Mouse (Mus musculus): Measurements from ENCODE around the gene St8sia1. TPM values are rescaled to one million over a fixed set of nuclear protein-coding genes. Genes with fewer than 3 reads are reported as not detected.

The St8sia1 gene
- total RNA-seq, 2 experiments from 2014 or later, result 0.11 to 0.23 TPM

DNA sequence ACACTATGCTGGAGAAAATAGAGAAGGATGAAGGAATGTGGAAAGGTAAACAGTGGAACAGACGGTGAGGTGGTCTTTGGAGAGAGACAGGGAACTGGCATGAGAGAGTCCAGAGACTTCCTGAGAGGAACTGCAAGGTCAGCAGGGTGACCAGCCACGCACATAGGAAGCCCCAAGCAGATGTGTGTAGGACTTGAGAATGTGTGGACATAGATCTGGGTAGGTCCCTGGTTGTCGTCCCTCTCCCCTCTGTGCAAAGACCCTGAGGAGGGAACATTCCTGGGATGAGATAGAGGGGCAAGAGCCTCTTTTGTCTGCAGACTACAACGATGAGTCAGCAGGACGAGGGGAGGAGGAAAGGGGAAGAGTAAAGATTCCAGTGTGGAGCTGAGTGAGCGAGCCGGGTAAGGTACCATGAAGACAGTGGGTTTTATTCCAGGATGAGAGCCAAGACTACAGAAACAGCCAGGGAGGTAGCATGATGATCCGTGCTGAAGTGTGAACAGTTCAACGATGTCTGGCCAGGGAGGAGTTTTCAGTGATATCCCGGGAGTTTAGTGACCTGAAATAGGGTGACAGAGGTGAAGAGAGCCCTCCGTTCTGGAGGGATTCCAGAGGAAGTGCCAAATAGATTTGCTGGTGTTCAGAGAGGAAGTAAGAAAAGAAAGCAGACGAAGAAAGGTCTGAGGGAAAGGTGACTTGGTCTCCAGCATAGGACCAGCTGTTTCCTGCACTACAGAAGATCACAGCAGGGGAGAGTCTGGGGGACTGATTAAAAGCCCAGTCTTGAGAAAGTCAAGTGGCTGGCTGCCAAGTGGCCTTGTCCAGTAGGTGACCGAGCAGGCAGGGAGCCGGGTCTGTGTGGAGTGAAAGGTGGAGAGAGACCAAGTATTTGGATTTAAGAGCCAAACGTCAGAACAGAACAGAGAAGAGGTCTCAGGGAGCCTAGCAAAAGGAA, 85.2 kb downstream of the St8sia1 start:
- intact Hi-C loops (cut with DNase I), result no loop called here
- no peak for TF ChIP-seq CTCF (IDR thresholded peaks at IDR 0.05)
- no peak overlapping the region for H3K4me3 ChIP-seq
- no peak for DNase-seq
- no peak overlapping the region for H3K27ac ChIP-seq

DNA sequence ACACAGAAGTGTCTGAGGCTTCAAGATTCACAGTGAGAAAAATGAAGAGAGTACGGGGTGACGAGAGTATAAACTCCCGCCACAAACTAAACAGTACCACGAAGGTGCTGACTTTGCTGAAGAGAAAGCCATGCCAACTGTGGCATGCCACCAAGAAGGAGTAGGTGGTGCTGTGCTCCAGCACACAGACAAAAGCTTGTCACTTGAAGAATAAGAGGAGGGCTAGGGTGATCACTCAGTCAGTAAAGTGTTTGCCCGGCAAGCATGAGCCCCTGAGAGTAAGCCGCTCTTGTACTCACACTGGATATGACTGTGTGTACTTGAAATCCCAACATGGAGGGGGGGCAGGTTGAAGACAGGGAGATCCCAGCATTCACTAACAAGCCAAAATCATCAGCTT, 87.0 kb downstream of the St8sia1 start:
- Histone ChIP-seq H3K4me3 (no peak overlapping the region), H3K27ac (no peak overlapping the region)
- no peak for DNase-seq
- no peak for TF ChIP-seq CTCF (IDR thresholded peaks at IDR 0.05)
- intact Hi-C loops (cut with DNase I), result no loop called here

- TF ChIP-seq CTCF (IDR thresholded peaks at IDR 0.05), result no peak
- intact Hi-C loops (cut with DNase I), result no loop called here
- no peak for DNase-seq
- Histone ChIP-seq H3K27ac (no peak overlapping the region), H3K4me3 (no peak overlapping the region)
Observed at GRCm38 (mm10) chr6:142876279-142876899, 87.9 kb downstream of the St8sia1 start.

DNA sequence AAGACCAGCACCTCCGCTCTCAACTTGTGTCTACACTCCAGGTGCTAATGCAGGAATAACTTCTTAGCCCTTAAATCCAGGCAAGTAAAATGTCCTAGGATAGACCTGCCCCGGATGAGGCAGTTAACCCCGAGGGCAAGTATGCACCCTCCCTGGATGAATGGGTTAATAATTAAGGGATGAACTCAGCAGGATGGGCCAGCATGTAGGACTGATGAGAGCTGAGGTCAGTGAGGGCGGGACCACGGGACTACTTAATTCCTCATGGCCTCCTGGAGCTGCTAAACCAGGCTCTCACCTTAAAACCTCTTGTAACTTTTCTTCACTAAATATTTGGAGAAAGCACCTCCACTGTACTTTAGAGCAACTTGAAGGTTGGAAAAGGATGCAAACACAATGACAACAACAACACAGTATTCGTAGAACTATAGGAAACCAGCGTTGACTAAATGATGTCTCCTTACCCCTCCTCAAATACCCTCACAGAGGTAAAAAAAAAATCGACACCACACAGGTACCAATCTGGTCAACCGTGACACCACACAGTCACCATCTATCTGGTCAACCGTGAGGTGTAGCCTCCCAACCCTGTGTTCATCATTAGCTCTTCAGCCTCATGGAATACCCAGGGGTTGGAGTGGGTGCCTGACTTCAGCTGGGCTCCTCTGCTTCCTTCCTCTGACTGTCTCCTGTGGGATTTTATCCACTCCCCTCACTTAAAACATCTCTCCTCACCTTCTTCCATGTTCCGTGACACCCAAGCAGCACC, 90.3 kb downstream of the St8sia1 start:
- DNase-seq, result no peak
- no peak overlapping the region for H3K27ac ChIP-seq
- H3K4me3 ChIP-seq, result no peak overlapping the region
- no peak for TF ChIP-seq CTCF (IDR thresholded peaks at IDR 0.05)
- intact Hi-C loops (cut with DNase I), result no loop called here

GRCm38 (mm10) chr6:142869715-142870422, 94.4 kb downstream of the St8sia1 start:
- DNase-seq, result no peak
- no peak overlapping the region for H3K4me3 ChIP-seq
- intact Hi-C loops (cut with DNase I), result no loop called here
- no peak overlapping the region for H3K27ac ChIP-seq
- TF ChIP-seq CTCF (IDR thresholded peaks at IDR 0.05), result no peak

- Histone ChIP-seq H3K27ac (no peak overlapping the region), H3K4me3 (no peak overlapping the region)
- DNase-seq, result no peak
- TF ChIP-seq CTCF (IDR thresholded peaks at IDR 0.05), result no peak
- intact Hi-C loops (cut with DNase I), result no loop called here
Observed at GRCm38 (mm10) chr6:142867471-142868055, 96.7 kb downstream of the St8sia1 start.

DNA sequence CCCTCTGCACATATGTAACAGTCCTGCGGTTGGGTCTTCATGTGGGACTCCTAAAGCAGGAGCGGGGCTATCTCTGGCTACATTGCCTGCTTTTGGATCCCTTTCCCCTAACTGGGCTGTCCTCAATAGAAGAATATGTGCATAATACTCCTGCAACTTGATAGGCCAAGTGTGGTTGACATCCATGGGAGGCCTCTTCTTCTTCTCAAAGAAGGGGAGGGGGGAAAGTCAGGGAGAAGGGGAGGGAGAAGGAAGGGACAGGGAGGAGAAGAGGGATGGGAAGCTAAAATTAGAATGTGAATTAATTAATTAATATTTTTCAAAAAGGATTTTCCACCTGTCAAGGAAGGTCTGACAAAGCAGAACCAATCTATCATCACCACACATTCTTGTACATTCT, 97.2 kb downstream of the St8sia1 start:
- Histone ChIP-seq H3K4me3 (no peak overlapping the region), H3K27ac (no peak overlapping the region)
- intact Hi-C loops (cut with DNase I), result no loop called here
- TF ChIP-seq CTCF (IDR thresholded peaks at IDR 0.05), result no peak
- DNase-seq, result no peak

GRCm38 (mm10) chr6:142865199-142865598, 99.1 kb downstream of the St8sia1 start:
- TF ChIP-seq CTCF (IDR thresholded peaks at IDR 0.05), result no peak

GRCm38 (mm10) chr6:142863881-142864280, 100.4 kb downstream of the St8sia1 start:
- no peak overlapping the region for H3K4me3 ChIP-seq
- DNase-seq, result no peak
- intact Hi-C loops (cut with DNase I), result no loop called here
- no peak for TF ChIP-seq CTCF (IDR thresholded peaks at IDR 0.05)
- no peak overlapping the region for H3K27ac ChIP-seq

More at GRCm38 (mm10) chr6:142865199-142865598, 99.1 kb downstream of the St8sia1 start:
- DNase-seq, result no peak
- intact Hi-C loops (cut with DNase I), result no loop called here
- H3K4me3 ChIP-seq, result no peak overlapping the region
- H3K27ac ChIP-seq, result no peak overlapping the region

DNA sequence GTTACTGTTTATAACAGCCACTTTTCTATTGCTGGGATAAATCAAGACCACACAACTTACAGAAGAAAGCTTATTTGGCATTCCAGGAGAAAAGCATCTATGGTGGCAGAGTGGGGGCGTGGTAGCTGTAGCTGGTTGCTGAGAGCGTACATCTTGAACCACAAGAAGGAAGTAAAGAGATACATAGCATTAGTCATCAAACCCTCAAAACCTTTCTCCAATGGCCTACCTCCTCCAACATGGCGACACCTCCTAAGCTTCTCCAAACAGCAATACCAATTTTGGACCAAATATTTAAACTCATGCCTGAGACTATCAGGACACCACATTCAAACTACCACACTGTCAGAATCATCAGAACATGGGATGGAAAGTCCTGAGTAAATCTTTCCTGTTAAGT, 102.0 kb downstream of the St8sia1 start:
- intact Hi-C loops (cut with DNase I), result no loop called here
- H3K4me3 ChIP-seq, result no peak overlapping the region
- no peak overlapping the region for H3K27ac ChIP-seq
- no peak for DNase-seq
- no peak for TF ChIP-seq CTCF (IDR thresholded peaks at IDR 0.05)

GRCm38 (mm10) chr6:142860396-142860795, 103.9 kb downstream of the St8sia1 start:
- DNase-seq, result no peak
- H3K4me3 ChIP-seq, result no peak overlapping the region
- no peak for TF ChIP-seq CTCF (IDR thresholded peaks at IDR 0.05)

GRCm38 (mm10) chr6:142859946-142860345, 104.3 kb downstream of the St8sia1 start:
- no peak overlapping the region for H3K4me3 ChIP-seq
- DNase-seq, result no peak
- no peak overlapping the region for H3K27ac ChIP-seq
- intact Hi-C loops (cut with DNase I), result no loop called here
- TF ChIP-seq CTCF (IDR thresholded peaks at IDR 0.05), result no peak

More at GRCm38 (mm10) chr6:142860396-142860795, 103.9 kb downstream of the St8sia1 start:
- intact Hi-C loops (cut with DNase I), result no loop called here
- H3K27ac ChIP-seq, result no peak overlapping the region
